ENCODE assay signal across 1 mouse cellular context in the genomic region with DNA sequence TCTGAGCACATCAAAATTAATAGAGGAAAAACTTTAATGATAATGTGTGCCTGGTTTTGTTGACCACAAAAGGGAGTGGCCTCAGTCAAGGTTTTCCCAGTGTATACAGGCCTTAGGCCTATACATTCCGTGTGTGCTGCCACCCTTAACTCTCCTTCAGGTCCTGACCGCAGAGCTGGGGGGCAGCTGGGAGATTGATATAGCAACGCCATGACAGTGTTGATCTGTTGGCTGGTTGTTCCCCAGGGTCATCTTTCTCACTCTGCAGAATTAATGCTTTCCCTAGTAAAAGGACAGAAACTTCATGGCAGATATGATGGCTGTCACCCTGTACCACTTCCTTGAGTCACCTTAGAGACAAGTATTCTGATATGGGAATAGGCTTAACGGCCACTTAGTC.
A peak's percentile ranks its signal among the peaks of the same experiment; 100 is the strongest.
TF ChIP-seq lines count a peak whose summit lies in the region.

No protein-coding gene starts in this region.

TF ChIP-seq in MEL, 35 proteins besides CTCF, POLR2A, EP300 and RAD21:
- 0 out of 2 replicates have a peak, but pooled peaks have one; percentile 43 for TF ChIP-seq GATA1 (IDR thresholded peaks at IDR 0.05; ENCODE audit: low read depth, low read length)
- no peak for TF ChIP-seq MXI1 (IDR thresholded peaks at IDR 0.05; ENCODE audit: low read depth, low read length)
